Mouse (Mus musculus): ENCODE measurements at regions not wholly inside any gene's neighbourhood (a gene's known extent, or its start where the extent isn't known, plus 50 kb on each side); places are given as distances from the start of the nearest gene placed in this dataset.

- DNase-seq = no peak
Observed at GRCm38 (mm10) chr5:54178966-54179547, 180.8 kb downstream of the Stim2 start.

DNA sequence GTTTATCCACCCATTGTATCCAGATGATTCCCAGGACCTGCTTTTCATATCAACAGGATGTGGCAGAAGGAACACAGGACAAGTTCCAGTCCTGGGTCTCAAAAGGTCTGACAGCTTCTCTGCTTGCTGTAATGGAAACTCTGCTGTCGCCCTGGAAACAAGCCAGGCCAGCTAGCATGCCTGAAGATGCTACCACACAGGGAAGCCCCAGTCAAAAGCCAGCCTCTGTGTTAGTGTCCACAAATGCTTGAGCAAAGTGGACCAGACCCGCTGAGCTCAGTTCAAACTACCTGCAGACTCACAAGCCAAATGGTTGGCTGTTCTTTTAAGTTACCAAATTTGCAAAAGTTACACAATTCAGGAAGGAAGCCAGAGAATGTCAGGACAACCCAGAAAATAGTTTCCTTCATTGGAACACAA is 181.9 kb downstream of the Stim2 start:
- peak; percentile 32 for DNase-seq

DNA sequence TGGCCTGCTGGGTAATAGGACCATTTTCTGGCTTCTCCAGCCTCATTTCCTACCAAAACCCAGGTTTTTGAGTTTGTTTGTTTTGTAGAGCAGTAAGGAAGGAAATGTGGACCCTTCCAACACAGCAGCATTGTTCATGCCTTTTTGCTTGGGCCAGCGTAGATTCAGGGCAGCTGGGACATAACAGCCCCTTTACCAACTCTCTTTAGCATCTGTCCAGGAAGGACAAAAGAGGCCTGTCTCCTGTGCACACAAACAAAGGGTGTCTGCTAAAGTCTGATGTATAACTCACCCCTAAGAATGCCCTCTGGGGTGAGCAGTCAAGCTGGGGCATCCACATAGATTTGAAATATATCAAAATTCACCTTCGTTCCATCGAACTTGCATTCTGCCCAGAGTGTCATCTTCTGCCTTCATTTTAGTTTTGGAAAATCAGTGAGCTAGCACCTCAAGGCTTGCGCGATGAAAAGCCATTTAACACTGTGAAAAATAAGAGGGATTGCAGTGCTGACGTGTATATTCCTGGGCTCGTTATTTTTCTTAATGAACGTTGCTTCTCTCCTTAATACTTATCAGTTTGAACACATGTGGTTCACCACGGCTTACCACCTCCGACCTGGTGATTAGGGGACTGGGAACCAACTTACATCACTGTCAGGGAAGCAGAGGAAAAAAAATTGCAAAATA is 182.5 kb downstream of the Stim2 start:
- DNase-seq = no peak

GRCm38 (mm10) chr5:54181327-54181863 is 183.1 kb downstream of the Stim2 start:
- no peak for DNase-seq

DNA sequence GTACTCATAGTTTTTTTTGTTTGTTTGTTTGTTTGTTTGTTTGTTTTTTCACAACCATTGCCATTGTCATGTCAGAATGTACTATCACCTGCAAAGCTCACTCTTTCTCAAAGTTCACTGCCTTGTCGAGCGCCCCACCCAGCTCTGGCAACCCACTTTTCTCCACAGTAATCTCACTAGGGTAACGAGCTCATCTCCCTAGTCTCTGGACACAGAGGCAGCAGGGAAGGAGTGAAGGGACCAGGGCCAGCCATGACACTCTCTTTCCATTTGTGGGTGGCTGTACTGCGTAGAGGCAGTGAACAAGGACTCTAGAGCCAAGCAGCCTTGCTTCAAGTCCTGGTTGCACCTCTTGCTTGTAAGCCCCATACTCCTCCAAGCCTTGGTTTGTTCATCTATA is 184.5 kb downstream of the Stim2 start:
- DNase-seq = no peak

DNA sequence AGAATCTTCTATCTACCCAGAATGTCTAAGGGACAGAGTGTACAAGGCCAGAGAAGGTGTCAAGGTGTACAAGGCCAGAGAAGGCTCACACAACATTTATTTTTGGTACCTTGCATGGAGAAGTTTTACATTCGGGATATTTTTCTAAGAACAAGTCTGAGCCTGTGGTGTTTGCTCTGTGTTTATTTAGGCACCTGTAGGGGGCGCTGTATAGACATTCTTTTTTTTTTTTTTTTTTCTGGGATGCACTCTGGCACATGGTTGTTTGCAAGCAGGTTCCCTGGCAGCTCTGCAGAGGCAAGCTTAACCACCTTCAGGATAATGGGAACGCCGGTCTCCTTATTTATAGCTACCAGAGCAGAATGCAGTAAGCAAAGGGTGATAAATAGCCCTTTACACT is 187.4 kb downstream of the Stim2 start:
- DNase-seq = no peak

GRCm38 (mm10) chr5:54186076-54186676 is 187.9 kb downstream of the Stim2 start:
- DNase-seq = no peak

GRCm38 (mm10) chr5:54191688-54192087 is 193.4 kb downstream of the Stim2 start:
- no peak for DNase-seq

- DNase-seq = no peak
Observed at GRCm38 (mm10) chr5:54194846-54195245, 196.5 kb downstream of the Stim2 start.

DNA sequence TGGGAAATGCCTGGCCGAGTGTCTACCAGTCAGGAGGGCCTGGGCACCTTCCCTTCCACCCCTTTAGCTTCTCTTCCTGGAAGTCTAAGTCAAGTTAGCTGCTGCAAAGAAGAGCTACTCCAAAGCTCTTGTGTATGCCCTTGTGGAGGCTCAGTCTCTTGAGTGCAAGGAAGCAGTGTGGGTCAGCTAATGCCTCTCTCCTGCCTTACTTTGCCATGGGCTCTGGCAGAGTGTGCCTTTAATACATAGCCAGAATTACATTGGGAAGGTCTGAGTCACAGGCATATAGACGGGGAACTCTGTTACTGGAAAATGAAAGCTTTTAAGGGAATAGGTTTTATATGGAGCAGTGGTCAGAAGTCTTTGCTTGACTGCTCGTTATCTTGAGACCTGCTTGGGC is 201.7 kb downstream of the Stim2 start:
- DNase-seq = no peak

GRCm38 (mm10) chr5:54200587-54200986 is 202.3 kb downstream of the Stim2 start:
- no peak for DNase-seq

DNA sequence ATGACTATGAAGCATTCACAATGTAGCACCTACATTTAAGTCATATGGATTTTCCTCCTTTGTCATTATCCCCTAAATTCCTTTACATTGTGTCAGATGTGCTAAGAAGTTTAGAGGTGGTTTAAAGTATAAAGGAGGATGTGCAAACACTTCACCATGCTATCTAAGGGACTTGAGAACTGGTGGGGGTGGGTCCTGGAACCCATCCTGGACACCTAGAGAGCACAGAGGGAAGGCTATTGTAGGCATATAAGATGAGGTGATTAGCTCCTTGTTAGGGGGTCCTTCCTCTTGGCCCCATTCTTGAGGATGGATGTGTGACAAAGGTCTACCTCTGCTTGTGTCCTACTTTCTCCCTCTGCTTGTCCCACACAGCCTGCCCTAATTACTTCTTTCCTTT is 213.2 kb downstream of the Stim2 start:
- DNase-seq = no peak

DNA sequence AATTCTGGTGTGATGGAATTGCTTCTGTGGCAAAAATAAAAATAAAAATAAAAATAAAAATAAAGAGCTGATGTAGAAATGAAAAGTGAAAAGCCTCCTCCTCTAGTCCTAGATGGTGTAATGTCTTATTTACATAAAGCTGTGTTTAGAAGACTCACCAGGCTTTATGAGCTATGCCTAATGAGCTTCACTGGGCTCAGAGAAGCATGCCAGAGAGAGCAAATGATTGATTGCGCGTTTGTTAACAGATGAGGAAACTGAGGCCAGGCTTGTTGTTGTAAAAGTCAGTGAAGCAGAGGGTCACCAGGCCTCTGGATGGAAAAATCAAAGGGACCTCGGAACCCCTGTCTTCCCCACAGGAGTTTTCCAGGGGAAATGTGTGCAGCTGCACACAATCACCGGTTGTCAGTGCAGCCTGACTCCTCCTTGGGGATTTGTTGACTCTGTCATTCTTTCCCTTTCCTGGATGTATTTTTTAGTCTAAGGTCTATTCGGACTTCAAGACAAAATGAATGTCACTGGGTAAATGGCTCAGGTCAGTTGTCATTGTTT is 213.8 kb downstream of the Stim2 start:
- DNase-seq = no peak

DNA sequence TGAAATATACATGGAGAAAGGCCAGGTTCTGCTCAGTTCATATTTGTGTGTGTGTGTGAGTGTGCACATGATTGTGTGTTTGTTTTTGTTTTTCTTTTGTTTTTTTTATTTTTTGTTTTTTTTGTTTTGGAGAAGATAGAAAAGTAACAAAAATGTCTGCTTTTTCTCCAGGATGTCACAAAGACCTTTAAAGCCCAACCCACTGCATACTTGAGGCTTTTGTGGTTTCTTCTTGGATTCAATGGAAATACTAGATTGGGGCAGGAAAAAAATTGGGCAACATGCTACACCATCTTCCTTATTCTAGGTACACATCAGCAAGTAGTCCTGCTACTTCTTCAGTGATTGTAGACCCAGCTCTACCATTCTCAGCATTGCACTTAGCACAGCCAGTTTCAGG is 226.7 kb downstream of the Stim2 start:
- DNase-seq = no peak

DNA sequence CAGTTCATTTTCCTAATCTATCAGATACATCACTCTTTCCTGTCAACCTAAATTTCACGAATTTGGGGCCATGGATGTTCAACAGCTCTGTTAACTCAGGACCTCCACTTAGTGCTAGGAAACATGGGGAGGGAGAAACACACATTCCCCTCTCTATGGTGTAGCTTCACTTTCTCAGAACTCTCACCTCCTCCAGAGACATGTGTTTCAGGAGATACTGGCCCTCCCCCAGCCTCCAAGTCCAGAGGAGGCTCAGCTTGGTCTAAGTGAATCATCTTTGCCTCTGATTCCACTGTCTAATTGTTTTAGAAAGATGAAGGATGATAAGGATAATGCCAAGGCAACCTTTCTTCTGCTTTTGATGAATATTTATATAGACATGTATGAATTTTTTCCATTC is 236.3 kb downstream of the Stim2 start:
- DNase-seq = no peak

DNA sequence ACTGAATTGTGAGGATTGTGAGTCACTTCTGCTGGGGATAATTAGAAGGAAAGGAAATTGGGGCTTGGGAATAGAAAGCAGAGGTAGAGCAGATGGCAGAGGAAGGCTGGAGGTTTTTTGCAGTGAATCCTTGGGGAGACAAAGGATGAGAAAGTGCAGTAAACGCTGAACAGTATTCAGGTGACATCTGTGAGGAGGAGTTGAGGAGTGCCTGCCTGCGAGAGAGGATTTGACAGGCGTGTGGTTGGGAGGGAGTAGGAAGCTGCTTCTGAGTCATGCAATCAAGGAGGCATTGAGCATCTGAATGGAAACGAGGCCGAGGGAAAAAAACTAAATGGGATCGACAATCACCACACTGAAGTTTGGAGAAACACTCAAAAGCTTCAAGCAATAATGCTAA is 236.9 kb downstream of the Stim2 start:
- DNase-seq = no peak

DNA sequence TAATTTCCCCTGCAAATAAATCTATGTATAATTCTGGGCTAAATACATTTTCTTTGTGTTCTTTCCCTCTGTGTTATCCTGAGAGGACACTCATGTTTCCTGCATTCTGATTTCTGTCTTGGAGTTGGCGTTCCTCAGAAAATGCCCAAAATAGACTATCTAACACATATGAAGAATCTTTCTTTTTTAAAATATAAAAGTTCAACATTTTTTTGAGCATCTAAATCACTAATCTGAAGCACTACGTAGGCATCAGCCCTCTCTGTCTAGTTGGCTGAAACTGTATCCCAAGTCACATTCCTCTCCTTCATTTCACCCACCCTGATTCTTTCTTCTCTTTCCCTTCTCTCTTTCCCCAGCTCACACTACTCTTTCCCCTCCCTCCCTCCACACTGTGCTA is 238.9 kb downstream of the Stim2 start:
- no peak for DNase-seq

DNA sequence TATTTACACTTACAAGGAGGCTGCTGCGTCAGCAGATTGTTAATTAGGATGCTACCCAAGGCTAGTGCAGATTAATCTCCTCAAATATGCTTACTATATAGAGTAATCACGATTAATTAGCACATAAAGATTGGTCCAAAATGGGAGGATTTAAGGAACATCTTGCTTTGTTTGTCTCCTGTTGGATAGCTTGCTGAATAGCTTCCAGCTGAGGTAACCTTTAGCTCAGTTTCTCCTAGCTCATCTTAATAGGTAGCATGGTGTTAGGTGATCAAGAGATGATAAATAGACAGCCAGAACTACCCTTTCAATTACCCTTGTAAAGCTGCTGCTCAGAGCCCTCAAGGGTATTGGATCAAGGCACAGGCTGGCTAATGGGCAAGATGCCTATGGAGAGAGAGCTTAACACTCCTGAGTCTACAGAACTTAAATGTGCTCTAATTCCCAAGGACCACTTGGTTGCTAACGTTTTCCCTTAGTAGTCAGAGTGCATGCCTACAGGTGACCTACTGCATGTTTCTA is 240.4 kb downstream of the Stim2 start:
- no peak for DNase-seq

GRCm38 (mm10) chr5:54239586-54239985 is 241.3 kb downstream of the Stim2 start:
- no peak for DNase-seq

- DNase-seq = no peak
Observed at GRCm38 (mm10) chr5:54241169-54241917, 243.0 kb downstream of the Stim2 start.

DNA sequence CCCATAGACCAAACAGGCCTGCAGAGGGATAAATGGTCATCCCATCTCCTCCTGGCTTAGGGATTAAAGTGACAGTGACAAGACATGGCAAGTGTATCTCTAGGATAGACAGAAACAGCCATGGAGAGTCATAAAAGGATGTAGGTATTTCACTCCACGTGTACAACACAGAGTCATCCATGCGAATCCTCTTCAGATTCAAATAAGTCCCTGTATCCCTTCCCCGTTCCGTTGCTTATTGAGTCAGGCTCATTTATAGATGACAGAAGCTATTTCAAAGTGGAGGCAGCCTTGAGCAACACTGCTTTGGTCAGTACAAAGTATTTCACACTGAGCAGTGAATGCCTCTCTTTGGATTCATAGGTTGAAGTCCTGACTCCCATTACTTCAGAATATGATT is 243.8 kb downstream of the Stim2 start:
- DNase-seq = no peak

- no peak for DNase-seq
Observed at GRCm38 (mm10) chr5:54252038-54252437, 253.7 kb downstream of the Stim2 start.

DNA sequence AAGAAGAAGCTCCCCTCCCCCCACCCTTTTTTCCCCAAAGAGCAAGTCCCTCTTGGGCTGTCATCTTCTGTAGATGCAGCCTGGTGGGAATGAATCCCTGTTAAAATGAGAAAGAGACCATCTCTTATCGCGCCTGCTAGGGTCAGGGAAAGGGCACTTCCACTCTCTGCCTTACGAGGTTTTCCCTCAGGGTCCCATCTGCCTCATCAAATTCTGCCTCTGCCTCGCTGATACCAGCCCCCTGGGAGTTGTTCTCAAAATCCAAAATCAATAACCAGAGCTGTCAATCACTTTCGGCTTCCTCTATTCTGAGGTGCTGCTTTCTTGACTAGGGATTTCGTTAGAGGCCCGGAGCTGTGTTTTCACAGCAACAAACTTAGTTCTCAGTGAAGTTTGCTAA is 255.7 kb downstream of the Stim2 start:
- DNase-seq = no peak
